Mouse (Mus musculus) heart, embryonic 10.5 days (tissue): ENCODE data around the gene Acss1. TPM values are rescaled to one million over a fixed set of nuclear protein-coding genes. Genes with fewer than 3 reads are reported as not detected.

Experiments used
- DNase-seq: peaks from one replicate; pipeline ENCODE4 v3.0.0-alpha.2; 2017; ENCODE audit warnings: low spot score
- H3K27ac ChIP-seq: fragments of 300-500 bp; sonication (generic); 2 replicates; pipeline ENCODE4 v1.5.1; 2016; ENCODE audit warnings: mild to moderate bottlenecking
- H3K27me3 ChIP-seq: fragments of 300-500 bp; sonication (generic); 2 replicates; pipeline ENCODE4 v1.6.1; 2016; ENCODE audit warnings: mild to moderate bottlenecking; ENCODE audit not compliant: poor library complexity, insufficient read depth, severe bottlenecking
- H3K36me3 ChIP-seq: fragments of 300-500 bp; sonication (generic); 2 replicates; pipeline ENCODE4 v1.6.1; 2016; ENCODE audit warnings: mild to moderate bottlenecking, moderate library complexity
- H3K4me1 ChIP-seq: fragments of 300-500 bp; sonication (generic); 2 replicates; pipeline ENCODE4 v1.6.1; 2016; ENCODE audit warnings: mild to moderate bottlenecking
- H3K4me3 ChIP-seq: fragments of 300-500 bp; sonication (generic); 2 replicates; pipeline ENCODE4 v1.5.1; 2016; ENCODE audit warnings: mild to moderate bottlenecking, moderate library complexity
- H3K9me3 ChIP-seq: fragments of 300-500 bp; sonication (generic); 2 replicates; pipeline ENCODE4 v1.6.1; 2016; ENCODE audit warnings: mild to moderate bottlenecking, moderate library complexity
- WGBS: fragments of 180-500 bp; shearing (Covaris S2); methylation state at CpG from one replicate; pipeline ENCODE4 v1.1.7; 2016; 5-methylcytosine and 5-hydroxymethylcytosine counted together
- polyA plus RNA-seq: library from polyadenylated mRNA; unstranded; fragments of >200 nt; fragmentation: Nextera tagmentation; extraction: Ambion mirVana; gene quantifications from 2 replicates; pipeline ENCODE4 v1.2.1, GENCODE M21; 2016

The Acss1 gene
- polyA plus RNA-seq, 1 experiment from 2014 or later: 17.2 TPM

DNA sequence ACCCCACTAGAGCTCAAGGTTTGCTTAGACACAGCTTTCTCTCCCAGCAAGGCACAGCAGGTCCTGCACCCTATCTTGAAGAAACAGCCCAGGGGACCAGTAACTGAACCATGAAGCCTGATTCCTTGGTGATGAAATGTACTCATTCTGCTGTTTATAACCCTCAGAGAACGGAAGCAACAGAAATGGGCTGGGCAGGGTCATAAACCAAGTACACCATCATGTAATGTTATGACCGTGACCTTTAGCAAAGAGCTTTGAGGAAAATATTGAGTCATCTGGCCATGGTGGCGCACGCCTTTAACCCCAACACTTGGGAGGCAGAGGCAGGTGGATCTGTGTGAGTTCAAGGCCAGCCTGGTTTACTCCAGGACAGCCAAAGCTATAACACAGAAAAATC, 23.1 kb downstream of the Acss1 start:
- 93% methylated on average over 4 of the region's 4 CpGs for WGBS
- no peak for DNase-seq
- H3K9me3 ChIP-seq: no peaks in the 10 kb centered on the region
- no peak overlapping the region for H3K4me3 ChIP-seq
- no peaks in the 10 kb centered on the region for H3K27me3 ChIP-seq
- no peaks in the 10 kb centered on the region for H3K36me3 ChIP-seq
- H3K4me1 ChIP-seq: peaks cover 19% of the 10 kb centered on the region
- H3K27ac ChIP-seq: no peak overlapping the region

DNA sequence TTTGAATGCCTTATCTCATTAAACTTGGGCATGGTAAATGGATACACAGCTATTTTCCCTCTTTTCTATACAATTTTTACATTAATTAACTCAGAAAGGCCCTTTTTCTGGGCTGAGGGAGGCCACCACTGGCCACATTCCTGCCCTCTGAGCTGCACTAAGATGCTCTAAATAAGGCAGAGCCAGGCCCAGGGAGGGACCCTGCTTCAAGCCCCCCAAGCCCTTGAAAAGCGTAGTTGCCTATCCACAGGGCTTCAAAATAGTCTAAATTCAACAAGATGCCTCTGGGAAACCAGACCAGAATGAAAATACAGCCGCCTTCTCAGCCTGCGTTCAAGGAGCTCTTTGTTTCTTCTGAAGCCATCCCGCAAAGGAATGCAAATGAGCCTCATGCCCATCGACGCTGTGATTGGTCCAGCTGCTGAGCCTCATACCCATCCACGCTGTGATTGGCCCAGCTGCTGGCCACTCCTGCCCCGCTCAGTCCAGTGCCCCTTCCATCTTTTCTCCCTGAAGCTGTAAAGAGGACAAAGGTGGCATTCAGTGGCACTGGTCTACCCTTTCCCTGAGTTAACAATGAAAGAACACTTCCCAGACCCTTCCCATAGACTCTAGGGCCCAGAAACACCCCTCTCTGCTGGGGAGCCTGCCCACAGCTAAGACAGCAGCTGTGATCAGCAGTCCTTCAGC, 24.4 kb downstream of the Acss1 start:
- no peaks in the 10 kb centered on the region for H3K36me3 ChIP-seq
- no peak overlapping the region for H3K4me3 ChIP-seq
- 64% methylated on average over 8 of the region's 8 CpGs for WGBS
- H3K4me1 ChIP-seq: peaks cover 5% of the 10 kb centered on the region; the same call in 1 of the 2 replicates
- no peaks in the 10 kb centered on the region for H3K9me3 ChIP-seq
- no peak overlapping the region for H3K27ac ChIP-seq
- no peaks in the 10 kb centered on the region for H3K27me3 ChIP-seq
- DNase-seq: no peak

DNA sequence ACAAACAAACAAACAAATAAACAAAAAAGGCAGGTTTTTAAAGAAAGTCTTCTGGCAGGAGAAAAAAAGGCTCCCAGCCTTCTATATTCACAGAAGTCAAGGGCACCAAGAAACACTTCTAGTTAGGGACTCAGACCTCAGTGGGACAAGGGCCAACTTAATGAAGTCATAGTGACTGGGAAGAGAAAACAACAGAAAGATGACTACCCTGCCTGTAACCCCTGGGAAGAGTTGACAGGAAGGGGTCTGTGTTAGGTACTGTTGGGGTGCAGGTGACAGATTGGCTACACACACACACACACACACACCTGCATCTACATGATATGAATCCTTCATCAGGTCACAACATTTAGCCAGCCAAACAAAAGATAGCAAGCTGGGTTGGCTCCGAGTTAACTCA, 25.1 kb downstream of the Acss1 start:
- Histone ChIP-seq H3K27ac (no peak overlapping the region), H3K9me3 (no peaks in the 10 kb centered on the region), H3K27me3 (no peaks in the 10 kb centered on the region), H3K4me1 (no peaks in the 10 kb centered on the region), H3K4me3 (no peak overlapping the region), H3K36me3 (no peaks in the 10 kb centered on the region)
- DNase-seq: no peak
- 85% methylated on average over 1 of the region's 1 CpGs for WGBS

DNA sequence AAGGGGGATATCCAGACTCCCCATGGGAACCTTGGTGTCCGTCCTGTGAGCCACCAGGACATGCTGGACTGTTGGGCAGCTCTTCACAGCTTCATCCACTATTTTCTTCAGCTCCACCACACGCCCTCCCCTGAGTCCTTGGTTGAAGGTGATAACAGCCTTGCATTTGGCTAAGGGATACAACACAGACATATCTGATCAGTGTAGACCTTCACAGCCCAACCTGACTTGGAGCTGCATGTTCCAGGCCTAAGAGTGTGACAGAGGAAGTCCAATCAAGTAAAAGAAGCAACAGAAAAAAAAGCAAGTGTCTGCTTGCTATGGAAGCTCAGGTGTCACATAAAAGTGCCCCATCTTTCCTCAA, 29.9 kb downstream of the Acss1 start:
- WGBS: 49% methylated on average over 2 of the region's 2 CpGs
- no peaks in the 10 kb centered on the region for H3K9me3 ChIP-seq
- H3K4me1 ChIP-seq: no peaks in the 10 kb centered on the region
- no peak overlapping the region for H3K4me3 ChIP-seq
- H3K27ac ChIP-seq: no peak overlapping the region
- no peaks in the 10 kb centered on the region for H3K27me3 ChIP-seq
- no peak for DNase-seq
- no peaks in the 10 kb centered on the region for H3K36me3 ChIP-seq

DNA sequence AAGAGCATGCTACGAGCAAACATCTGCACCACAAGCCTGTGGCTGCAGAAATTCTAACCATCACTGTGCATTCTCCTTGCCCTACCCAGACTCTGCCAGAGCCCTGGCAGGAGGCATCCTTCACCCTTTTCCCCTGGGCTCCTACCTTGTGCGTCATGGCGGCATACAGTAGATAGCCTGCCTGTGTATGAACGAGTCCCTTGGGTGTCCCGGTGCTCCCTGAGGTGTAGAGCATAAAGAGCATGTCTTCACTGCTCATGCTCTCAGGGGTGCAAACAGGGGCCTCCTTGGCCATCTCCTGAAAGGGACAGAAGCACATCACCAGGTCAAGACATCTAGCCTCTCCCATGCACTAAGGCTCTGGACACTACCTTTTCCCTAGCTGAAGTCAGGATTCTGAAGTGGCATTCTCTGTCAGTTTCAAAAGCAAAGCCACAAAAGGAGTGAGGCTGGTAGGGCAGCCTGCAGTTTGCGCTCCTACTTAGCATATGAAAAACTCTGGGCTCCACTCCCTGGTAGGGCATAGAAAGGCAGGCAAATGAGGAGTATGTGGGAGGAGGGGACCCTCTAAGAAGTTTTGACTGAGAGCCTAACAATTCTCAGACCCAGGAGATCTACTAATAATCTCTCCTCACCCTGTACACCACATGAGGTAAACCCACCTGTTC, 30.5 kb downstream of the Acss1 start:
- H3K9me3 ChIP-seq: no peaks in the 10 kb centered on the region
- WGBS: 75% methylated on average over 6 of the region's 6 CpGs
- no peak for DNase-seq
- no peaks in the 10 kb centered on the region for H3K27me3 ChIP-seq
- H3K36me3 ChIP-seq: no peaks in the 10 kb centered on the region
- no peaks in the 10 kb centered on the region for H3K4me1 ChIP-seq
- H3K4me3 ChIP-seq: no peak overlapping the region
- H3K27ac ChIP-seq: no peak overlapping the region

DNA sequence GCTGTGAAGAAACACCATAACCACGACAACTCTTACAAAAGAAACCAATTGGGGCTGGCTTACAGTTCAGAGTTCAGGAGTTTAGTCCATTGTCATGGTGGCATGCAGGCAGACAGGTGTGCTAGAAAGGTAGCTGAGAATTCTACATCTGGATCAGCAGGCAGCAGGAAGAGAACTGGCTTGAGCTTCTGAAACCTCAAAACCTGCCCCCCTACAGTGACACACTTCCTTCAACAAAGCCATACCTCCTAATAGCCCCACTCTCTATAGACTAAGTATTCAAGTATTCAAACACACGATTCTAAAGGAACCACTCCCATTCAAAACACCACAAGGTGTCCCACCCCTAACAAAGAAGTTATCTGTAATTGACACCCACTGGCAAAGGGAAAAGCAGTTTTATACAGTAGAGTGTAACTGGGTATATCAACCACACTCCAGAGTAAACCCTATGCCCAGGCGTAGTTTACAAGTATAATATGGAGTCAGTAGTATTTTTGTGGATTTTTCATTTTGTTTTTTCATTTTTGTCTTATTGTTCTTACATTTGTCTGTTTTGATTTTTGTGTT, 32.3 kb downstream of the Acss1 start:
- no peaks in the 10 kb centered on the region for H3K36me3 ChIP-seq
- WGBS: 73% methylated on average over 3 of the region's 3 CpGs
- H3K9me3 ChIP-seq: no peaks in the 10 kb centered on the region
- H3K4me3 ChIP-seq: no peak overlapping the region
- DNase-seq: no peak
- no peak overlapping the region for H3K27ac ChIP-seq
- H3K4me1 ChIP-seq: no peaks in the 10 kb centered on the region
- no peaks in the 10 kb centered on the region for H3K27me3 ChIP-seq

DNA sequence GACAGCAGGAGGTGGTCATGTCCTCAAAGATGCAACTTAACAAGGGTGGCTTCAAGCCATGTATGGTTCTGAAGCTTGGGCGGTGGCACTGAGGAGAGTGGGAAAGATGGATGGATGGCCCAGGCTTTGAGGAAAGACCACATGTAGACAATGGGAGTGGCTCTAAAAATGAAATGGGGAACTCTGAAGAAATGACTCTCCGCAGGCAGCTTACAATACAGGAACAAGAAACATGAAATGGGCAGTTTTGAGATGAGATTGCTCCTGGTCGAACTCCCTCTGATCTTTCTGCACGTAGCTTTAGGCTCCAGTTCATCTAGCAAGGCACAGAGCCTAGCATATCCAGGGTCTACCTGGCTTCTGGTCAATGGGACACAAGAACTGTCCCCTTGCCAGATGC, 39.0 kb downstream of the Acss1 start:
- Histone ChIP-seq H3K4me1 (no peaks in the 10 kb centered on the region), H3K27ac (no peak overlapping the region), H3K9me3 (no peaks in the 10 kb centered on the region), H3K4me3 (no peak overlapping the region), H3K36me3 (no peaks in the 10 kb centered on the region), H3K27me3 (no peaks in the 10 kb centered on the region)
- 82% methylated on average over 4 of the region's 4 CpGs for WGBS
- DNase-seq: no peak

DNA sequence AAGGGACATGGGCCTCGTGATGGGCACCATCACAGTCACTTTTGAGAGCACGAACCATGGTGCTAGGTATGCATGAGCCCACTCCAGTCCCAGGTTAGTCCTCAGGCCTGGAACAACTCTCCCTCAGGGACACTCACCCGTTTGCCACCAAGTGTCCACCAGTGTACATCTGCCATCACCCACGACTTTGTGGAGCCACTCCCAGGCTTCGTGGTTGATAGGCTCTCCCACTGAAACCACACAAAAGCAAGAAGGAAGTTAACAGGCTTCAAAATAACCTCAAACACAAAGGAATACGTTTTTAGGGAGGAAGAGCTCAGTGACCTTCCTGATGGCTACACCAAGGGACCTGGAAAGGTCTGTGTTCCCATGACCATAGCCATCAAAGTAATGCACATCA, 41.2 kb downstream of the Acss1 start:
- DNase-seq: no peak

DNA sequence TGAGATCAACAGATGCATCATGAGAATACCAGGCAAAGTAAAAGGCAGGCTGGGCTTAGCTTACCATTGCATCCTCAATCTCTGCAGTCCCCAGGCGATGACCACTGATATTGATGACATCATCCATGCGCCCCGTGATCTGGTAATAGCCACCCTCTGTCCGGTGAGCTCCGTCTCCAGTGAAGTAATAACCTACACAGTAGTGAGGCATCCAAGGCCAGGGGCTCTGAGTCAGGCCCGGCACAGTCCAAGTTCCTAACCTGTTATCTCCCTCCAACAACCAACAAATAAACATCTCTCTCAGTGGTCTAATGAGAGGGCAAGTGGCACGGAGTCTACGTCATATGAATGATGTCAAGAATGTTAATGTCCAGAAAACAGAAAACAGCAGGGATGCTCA, 43.4 kb downstream of the Acss1 start:
- Histone ChIP-seq H3K9me3 (no peaks in the 10 kb centered on the region), H3K4me3 (no peak overlapping the region), H3K4me1 (no peaks in the 10 kb centered on the region), H3K27ac (no peak overlapping the region), H3K27me3 (no peaks in the 10 kb centered on the region), H3K36me3 (no peaks in the 10 kb centered on the region)
- DNase-seq: no peak
- WGBS: 83% methylated on average over 8 of the region's 8 CpGs

More for the DNA sequence above, 41.2 kb downstream of the Acss1 start:
- Histone ChIP-seq H3K27me3 (no peaks in the 10 kb centered on the region), H3K4me1 (no peaks in the 10 kb centered on the region), H3K27ac (no peak overlapping the region), H3K36me3 (no peaks in the 10 kb centered on the region), H3K4me3 (no peak overlapping the region), H3K9me3 (no peaks in the 10 kb centered on the region)
- WGBS: 64% methylated on average over 6 of the region's 6 CpGs

DNA sequence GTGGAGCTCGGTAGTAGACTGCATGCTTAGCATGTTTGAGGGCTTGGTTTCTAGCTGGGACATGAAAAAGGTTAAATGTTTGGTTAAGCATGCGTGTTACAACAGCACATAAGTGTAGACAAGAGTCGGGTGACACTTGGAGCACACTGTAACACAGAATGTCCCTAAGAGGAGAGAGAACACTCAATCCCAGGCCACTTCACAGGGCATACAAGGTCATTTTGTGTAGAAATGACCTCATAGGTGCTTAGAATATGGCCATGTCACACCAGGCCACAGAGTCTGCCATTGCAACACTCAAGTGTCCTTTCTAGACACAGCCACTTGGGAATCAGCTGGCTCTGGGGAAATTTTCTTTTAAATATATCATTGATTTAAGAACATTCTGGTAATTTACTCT, 44.3 kb downstream of the Acss1 start:
- Histone ChIP-seq H3K4me1 (no peaks in the 10 kb centered on the region), H3K4me3 (no peak overlapping the region), H3K9me3 (no peaks in the 10 kb centered on the region), H3K36me3 (peaks cover 2% of the 10 kb centered on the region; the same call in 1 of the 2 replicates), H3K27ac (no peak overlapping the region), H3K27me3 (no peaks in the 10 kb centered on the region)
- 84% methylated on average over 3 of the region's 3 CpGs for WGBS
- no peak for DNase-seq

DNA sequence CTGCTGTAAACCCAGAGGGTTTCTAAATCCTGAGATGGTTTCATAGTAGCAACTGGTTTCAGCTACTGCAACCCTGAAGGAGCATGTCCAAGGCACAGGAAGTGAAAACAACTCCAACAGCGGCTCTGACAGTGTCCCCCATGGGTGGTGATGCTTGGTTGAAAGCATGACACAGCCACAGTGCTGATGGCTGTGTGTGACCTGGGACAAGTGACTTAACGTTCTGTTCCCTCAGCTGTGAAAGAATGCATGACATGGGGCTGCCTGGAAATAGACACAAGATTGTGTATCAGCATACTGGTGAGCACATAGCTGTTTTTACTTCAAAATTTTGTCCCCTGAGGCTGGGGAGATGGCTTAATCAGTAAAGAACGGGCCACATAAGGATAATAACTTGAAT, 46.6 kb downstream of the Acss1 start:
- Histone ChIP-seq H3K27me3 (no peaks in the 10 kb centered on the region), H3K36me3 (peaks cover 2% of the 10 kb centered on the region; the same call in 1 of the 2 replicates)

DNA sequence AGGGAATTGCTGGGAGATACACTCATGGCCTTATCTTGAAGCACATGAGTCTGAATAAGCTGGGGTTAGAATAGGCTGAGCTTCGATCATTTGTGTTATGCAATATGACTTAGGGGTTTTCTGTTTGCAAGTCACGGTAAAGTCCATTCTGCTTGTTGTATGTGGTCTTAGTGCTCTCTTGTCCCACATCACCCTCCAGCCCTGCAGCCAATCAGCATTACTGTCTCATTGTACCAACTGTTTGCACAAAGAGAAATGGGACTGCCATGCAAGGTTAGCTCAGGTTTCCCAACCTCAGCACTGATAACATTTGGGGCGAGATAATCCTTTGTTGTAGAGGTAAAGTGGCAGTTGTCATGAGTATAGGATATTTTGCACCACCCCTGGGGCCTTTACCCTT, 58.2 kb downstream of the Acss1 start:
- Histone ChIP-seq H3K4me3 (no peak overlapping the region), H3K27me3 (no peaks in the 10 kb centered on the region), H3K27ac (no peak overlapping the region), H3K4me1 (peaks cover 9% of the 10 kb centered on the region), H3K36me3 (no peaks in the 10 kb centered on the region), H3K9me3 (no peaks in the 10 kb centered on the region)
- no peak for DNase-seq
- 60% methylated on average over 3 of the region's 3 CpGs for WGBS

More for the DNA sequence above, 46.6 kb downstream of the Acss1 start:
- DNase-seq: no peak
- Histone ChIP-seq H3K4me1 (no peaks in the 10 kb centered on the region), H3K9me3 (no peaks in the 10 kb centered on the region), H3K27ac (no peak overlapping the region), H3K4me3 (no peak overlapping the region)
- 65% methylated on average over 3 of the region's 3 CpGs for WGBS

DNA sequence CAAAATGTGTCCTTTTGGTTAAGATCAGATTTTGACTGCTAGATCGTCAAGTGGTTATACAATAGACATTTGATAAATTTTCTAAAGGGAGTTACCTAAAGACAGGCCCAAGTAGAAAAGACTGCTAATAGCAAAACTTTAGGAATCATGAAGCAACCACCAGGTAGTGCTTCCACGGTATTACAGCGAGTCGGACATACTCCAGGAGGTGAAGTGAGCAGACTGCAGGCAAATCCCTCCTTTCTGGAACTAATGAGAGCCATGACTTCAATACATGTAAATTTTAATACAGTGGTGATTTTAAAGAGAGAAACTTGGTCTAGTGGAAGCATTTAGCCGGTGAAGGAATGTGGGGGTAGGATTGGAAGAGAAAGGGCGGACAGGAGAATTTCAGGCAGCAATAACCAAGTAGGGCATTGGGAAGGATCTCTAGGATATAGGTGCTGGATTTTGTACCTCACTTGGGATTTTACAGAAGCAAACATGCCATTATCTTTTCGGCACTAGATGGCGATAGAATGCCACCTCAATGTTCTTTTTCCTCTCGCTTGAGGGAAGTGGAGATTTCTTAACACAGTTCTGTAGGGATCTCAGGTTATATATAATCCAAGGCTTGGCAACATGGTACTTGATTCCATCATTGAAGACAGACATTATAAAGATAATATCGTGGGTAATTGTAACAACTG, 59.3 kb downstream of the Acss1 start:
- 2% methylated on average over 10 of the region's 10 CpGs for WGBS
- Histone ChIP-seq H3K36me3 (no peaks in the 10 kb centered on the region), H3K4me3 (peak overlapping the region; percentile 91), H3K4me1 (peaks cover 9% of the 10 kb centered on the region), H3K27me3 (no peaks in the 10 kb centered on the region), H3K9me3 (no peaks in the 10 kb centered on the region), H3K27ac (peak overlapping the region; percentile 87; the same call in 1 of the 2 replicates)
- no peak for DNase-seq
